Mouse (Mus musculus) MEL (cell line): ENCODE measurements at regions not wholly inside any gene's neighbourhood (a gene's known extent, or its start where the extent isn't known, plus 50 kb on each side); places are given as distances from the start of the nearest gene placed in this dataset.

Experiments
- DNase-seq: peaks from one replicate; pipeline ENCODE4 v3.0.0; 2011; ENCODE audit warnings: low read depth, low spot score
- H3K27ac ChIP-seq: 2 replicates; pipeline ENCODE4 v1.5.1; 2012; ENCODE audit warnings: low read depth, mild to moderate bottlenecking, control low read depth, low read length, moderate library complexity; ENCODE audit not compliant: control insufficient read depth
- H3K27me3 ChIP-seq, 2 experiments: fragments of 150-350 bp in 1 of 2; sonication (generic) in 1 of 2; 2 replicates each; pipeline ENCODE4 v1.6.1; 2012; ENCODE audit warnings: low read length in 2 of 2, mild to moderate bottlenecking in 2 of 2, improper control_type of control experiment in 1 of 2, moderate library complexity in 1 of 2; ENCODE audit not compliant: insufficient read depth in 2 of 2, control insufficient read depth in 1 of 2
- H3K36me3 ChIP-seq, 2 experiments: 2 replicates each; pipeline ENCODE4 v1.6.1; 2012 to 2014; ENCODE audit warnings: low read length in 2 of 2, improper control_type of control experiment in 1 of 2, inconsistent platforms in 1 of 2, mild to moderate bottlenecking in 1 of 2; ENCODE audit not compliant: insufficient read depth in 2 of 2, control insufficient read depth in 1 of 2
- H3K4me1 ChIP-seq, 2 experiments: fragments of 150-350 bp in 1 of 2; sonication (generic) in 1 of 2; 2 replicates each; pipeline ENCODE4 v1.6.1; 2012; ENCODE audit warnings: low read length in 2 of 2, improper control_type of control experiment in 1 of 2, mild to moderate bottlenecking in 1 of 2; ENCODE audit not compliant: insufficient read depth in 2 of 2, control insufficient read depth in 1 of 2
- H3K4me3 ChIP-seq, 2 experiments: fragments of 150-350 bp in 1 of 2; sonication (generic) in 1 of 2; 2 replicates each; pipeline ENCODE4 v1.5.1; 2012; ENCODE audit warnings: low read depth in 2 of 2, low read length in 2 of 2, mild to moderate bottlenecking in 2 of 2, moderate library complexity in 2 of 2, control low read depth in 1 of 2, improper control_type of control experiment in 1 of 2; ENCODE audit not compliant: control insufficient read depth in 1 of 2, insufficient read depth in 1 of 2
- H3K79me2 ChIP-seq: 2 replicates; pipeline ENCODE4 v1.6.1; 2012; ENCODE audit warnings: mild to moderate bottlenecking, low read length, moderate library complexity; ENCODE audit not compliant: control insufficient read depth, poor library complexity, insufficient read depth
- H3K9ac ChIP-seq: 2 replicates; pipeline ENCODE4 v1.6.1; 2012; ENCODE audit warnings: low read depth, mild to moderate bottlenecking, control low read depth, low read length, moderate library complexity; ENCODE audit not compliant: control insufficient read depth, poor library complexity, severe bottlenecking
- H3K9me3 ChIP-seq: fragments of 150-350 bp; sonication (generic); replicated peaks from 2 replicates; pipeline ENCODE4 v1.6.1; 2012; ENCODE audit warnings: mild to moderate bottlenecking, low read length, improper control_type of control experiment, moderate library complexity; ENCODE audit not compliant: insufficient read depth
- CHD1 ChIP-seq: IDR thresholded peaks from 2 replicates; pipeline ENCODE4 v1.6.1; 2012; ENCODE audit warnings: low read depth, mild to moderate bottlenecking, inconsistent platforms, low read length, improper control_type of control experiment
- E2F4 ChIP-seq: IDR thresholded peaks from 2 replicates; pipeline ENCODE4 v1.6.1; 2011; ENCODE audit warnings: low read depth, low read length, improper control_type of control experiment, borderline replicate concordance
- ELF1 ChIP-seq: IDR thresholded peaks from 2 replicates; pipeline ENCODE4 v1.6.1; 2014; ENCODE audit warnings: low read depth, mild to moderate bottlenecking, inconsistent platforms, low read length, improper control_type of control experiment, moderate library complexity
- EP300 ChIP-seq, 2 experiments: IDR thresholded peaks; 2 replicates each; pipeline ENCODE4 v1.6.1; 2011; ENCODE audit warnings: improper control_type of control experiment in 2 of 2, low read length in 2 of 2, low read depth in 1 of 2, mild to moderate bottlenecking in 1 of 2
- GATA1 ChIP-seq: IDR thresholded peaks from 2 replicates; pipeline ENCODE4 v1.6.1; 2011; ENCODE audit warnings: low read depth, low read length, improper control_type of control experiment
- JUND ChIP-seq: IDR thresholded peaks from 2 replicates; pipeline ENCODE4 v1.6.1; 2011; ENCODE audit warnings: low read depth, mild to moderate bottlenecking, improper control_type of control experiment, low read length
- KAT2A ChIP-seq: conservative IDR thresholded peaks from 2 replicates; pipeline ENCODE4 v1.6.1; 2012; ENCODE audit warnings: low read depth, low read length, improper control_type of control experiment, inconsistent platforms
- MAFK ChIP-seq: IDR thresholded peaks from 2 replicates; pipeline ENCODE4 v1.6.1; 2011; ENCODE audit warnings: low read depth, mild to moderate bottlenecking, low read length, improper control_type of control experiment, borderline replicate concordance
- MAX ChIP-seq: IDR thresholded peaks from 2 replicates; pipeline ENCODE4 v1.6.1; 2011; ENCODE audit warnings: low read length, improper control_type of control experiment
- MAZ ChIP-seq: IDR thresholded peaks from 2 replicates; pipeline ENCODE4 v1.6.1; 2012; ENCODE audit warnings: low read depth, mild to moderate bottlenecking, inconsistent platforms, low read length, improper control_type of control experiment
- MYB ChIP-seq: IDR thresholded peaks from 2 replicates; pipeline ENCODE4 v1.6.1; 2011; ENCODE audit warnings: mild to moderate bottlenecking, low read depth, low read length, improper control_type of control experiment
- NELFE ChIP-seq: IDR thresholded peaks from 2 replicates; pipeline ENCODE4 v1.6.1; 2011; ENCODE audit warnings: low read depth, low read length, improper control_type of control experiment
- RAD21 ChIP-seq: IDR thresholded peaks from 2 replicates; pipeline ENCODE4 v1.6.1; 2011; ENCODE audit warnings: mild to moderate bottlenecking, low read depth, low read length, improper control_type of control experiment
- SIN3A ChIP-seq: IDR thresholded peaks from 2 replicates; pipeline ENCODE4 v1.6.1; 2012; ENCODE audit warnings: low read length, improper control_type of control experiment, inconsistent platforms
- SMC3 ChIP-seq: IDR thresholded peaks from 2 replicates; pipeline ENCODE4 v1.6.1; 2011; ENCODE audit warnings: low read depth, low read length, improper control_type of control experiment
- TAL1 ChIP-seq: IDR thresholded peaks from 2 replicates; pipeline ENCODE4 v1.6.1; 2012; ENCODE audit warnings: mild to moderate bottlenecking, inconsistent platforms, low read length, moderate library complexity, mixed read lengths
- UBTF ChIP-seq: IDR thresholded peaks from 2 replicates; pipeline ENCODE4 v1.6.1; 2012; ENCODE audit warnings: low read depth, mild to moderate bottlenecking, inconsistent platforms, low read length, improper control_type of control experiment, moderate library complexity, borderline replicate concordance; ENCODE audit not compliant: insufficient read depth
- USF2 ChIP-seq, 2 experiments: IDR thresholded peaks; 2 replicates each; pipeline ENCODE4 v1.6.1; 2011 to 2012; ENCODE audit warnings: improper control_type of control experiment in 2 of 2, low read length in 2 of 2, borderline replicate concordance in 1 of 2, inconsistent platforms in 1 of 2, low read depth in 1 of 2, mild to moderate bottlenecking in 1 of 2; ENCODE audit not compliant: insufficient read depth in 1 of 2
- ZNF384 ChIP-seq: IDR thresholded peaks from 2 replicates; pipeline ENCODE4 v1.6.1; 2012; ENCODE audit warnings: low read depth, mild to moderate bottlenecking, inconsistent platforms, low read length, improper control_type of control experiment

- no peak overlapping the region for H3K9ac ChIP-seq
- H3K27me3 ChIP-seq = no peaks in the 10 kb centered on the region
- no peaks in the 10 kb centered on the region for H3K79me2 ChIP-seq
- H3K9me3 ChIP-seq = no peaks in the 10 kb centered on the region
- no peak overlapping the region for H3K4me3 ChIP-seq
- no peak overlapping the region for H3K27ac ChIP-seq
- no peak for DNase-seq
- H3K36me3 ChIP-seq = no peaks in the 10 kb centered on the region
- H3K4me1 ChIP-seq = no peaks in the 10 kb centered on the region
- TF ChIP-seq CHD1 (no peak), E2F4 (no peak)
Measured at GRCm38 (mm10) chr7:71623048-71623447, 271.8 kb upstream of the Gm10295 start.

GRCm38 (mm10) chr7:71603159-71603558 lies 251.9 kb upstream of the Gm10295 start:
- Histone ChIP-seq H3K27me3 (no peaks in the 10 kb centered on the region), H3K9ac (no peak overlapping the region), H3K36me3 (no peaks in the 10 kb centered on the region), H3K4me1 (no peaks in the 10 kb centered on the region), H3K9me3 (no peaks in the 10 kb centered on the region), H3K27ac (no peak overlapping the region), H3K79me2 (no peaks in the 10 kb centered on the region), H3K4me3 (no peak overlapping the region)
- no peak for DNase-seq
- TF ChIP-seq JUND (no peak), ZNF384 (no peak), MAZ (no peak), USF2 (IDR thresholded peaks at IDR 0.05; ENCODE audit: borderline replicate concordance in 1 of 2, insufficient read depth in 1 of 2, low read depth in 1 of 2, low read length in 2 of 2) (no peak), MAX (no peak), UBTF (no peak), GATA1 (no peak), KAT2A (no peak), MAFK (no peak), NELFE (no peak), RAD21 (no peak), SIN3A (no peak), SMC3 (no peak), TAL1 (no peak), ELF1 (no peak), MYB (no peak), E2F4 (no peak), EP300 (IDR thresholded peaks at IDR 0.05; ENCODE audit: low read depth in 1 of 2, low read length in 2 of 2) (no peak)
